Mouse (Mus musculus) hindbrain, embryonic 11.5 days (tissue): ENCODE results near the gene Slit1. TPM values are rescaled to one million over a fixed set of nuclear protein-coding genes. Genes with fewer than 3 reads are reported as not detected.

Source experiments
- polyA plus RNA-seq: library from polyadenylated mRNA; unstranded; fragments of >200 nt; fragmentation: Nextera tagmentation; extraction: Ambion mirVana; gene quantifications from 2 replicates; pipeline ENCODE4 v1.2.1, GENCODE M21; 2014

The Slit1 gene
- polyA plus RNA-seq, 1 experiment from 2014 or later: 22.8 TPM

Other genes with a start within 250 kb of the Slit1 start
- 4.2 and 7.3 TPM in 2 replicates for gene Gm340, start 161.3 kb downstream of the Slit1 start, polyA plus RNA-seq
- gene Arhgap19, start 58.4 kb upstream of the Slit1 start, polyA plus RNA-seq: 31.5 and 33.3 TPM in 2 replicates
- 11.2 and 14.4 TPM in 2 replicates for gene Frat1, start 86.3 kb upstream of the Slit1 start, polyA plus RNA-seq
- 5.0 and 6.8 TPM in 2 replicates for gene Frat2, start 104.5 kb upstream of the Slit1 start, polyA plus RNA-seq
- 11.5 and 13.8 TPM in 2 replicates for gene Rrp12, start 152.5 kb upstream of the Slit1 start, polyA plus RNA-seq
- 767 and 789 TPM in 2 replicates for gene Pgam1, start 168.3 kb upstream of the Slit1 start, polyA plus RNA-seq
- gene Exosc1, start 189.8 kb upstream of the Slit1 start, polyA plus RNA-seq: 77.2 and 83.2 TPM in 2 replicates
- gene Zdhhc16, start 189.8 kb upstream of the Slit1 start, polyA plus RNA-seq: 59.0 and 59.1 TPM in 2 replicates
- gene Mms19, start 237.5 kb upstream of the Slit1 start, polyA plus RNA-seq: 32.5 and 32.6 TPM in 2 replicates
- 6.5 and 7.7 TPM in 2 replicates for gene Ubtd1, start 238.1 kb upstream of the Slit1 start, polyA plus RNA-seq